Mouse (Mus musculus) small intestine, adult 2 months (tissue): ENCODE measurements around the gene Pitpnm1.

ENCODE experiments used
- CTCF ChIP-seq: fragments of 200-500 bp; IDR thresholded peaks from 2 replicates; pipeline ENCODE4 v1.5.1; 2012; ENCODE audit warnings: low read depth, mild to moderate bottlenecking, control low read depth, inconsistent platforms, low read length, moderate library complexity, mixed read lengths; ENCODE audit not compliant: insufficient replicate concordance, insufficient read length; ENCODE audit errors: extremely low read depth
- POLR2A ChIP-seq: fragments of 200-500 bp; IDR thresholded peaks from 2 replicates; pipeline ENCODE4 v1.6.1; 2012; ENCODE audit warnings: low read depth, mild to moderate bottlenecking, control low read depth, inconsistent platforms, low read length, moderate library complexity

- TF ChIP-seq CTCF (0 out of 2 replicates have a peak, but pooled peaks have one; percentile 24), POLR2A (no peak)
Observed at GRCm38 (mm10) chr19:4084984-4085383, 14.8 kb upstream of the Pitpnm1 start.
